Mouse (Mus musculus) kidney, embryonic 14.5 days (tissue): ENCODE data around the gene Ss18l1. TPM values are rescaled to one million over a fixed set of nuclear protein-coding genes. Genes with fewer than 3 reads are reported as not detected.

Experiments used
- ATAC-seq: fragments of 200-750 bp; cut with Nextera tagmentation; 2 replicates; pipeline ENCODE4 v1.8.0; 2017; ENCODE audit warnings: moderate number of reproducible peaks, mild to moderate bottlenecking, moderate TSS enrichment, moderate library complexity; ENCODE audit not compliant: low FRiP score, low TSS enrichment
- H3K27ac ChIP-seq: fragments of 300-500 bp; sonication (generic); 2 replicates; pipeline ENCODE4 v1.5.1; 2014; ENCODE audit warnings: low read depth, mild to moderate bottlenecking, low read length, moderate library complexity, mixed read lengths
- H3K27me3 ChIP-seq: fragments of 300-500 bp; sonication (generic); 2 replicates; pipeline ENCODE4 v1.6.1; 2014; ENCODE audit warnings: mild to moderate bottlenecking, low read length; ENCODE audit not compliant: control insufficient read depth, insufficient read depth
- H3K36me3 ChIP-seq: fragments of 300-500 bp; sonication (generic); 2 replicates; pipeline ENCODE4 v1.6.1; 2014; ENCODE audit warnings: low read length, mixed read lengths; ENCODE audit not compliant: control insufficient read depth, insufficient read depth
- H3K4me1 ChIP-seq: fragments of 300-500 bp; sonication (generic); 2 replicates; pipeline ENCODE4 v1.6.1; 2014; ENCODE audit warnings: low read length, mixed read lengths; ENCODE audit not compliant: control insufficient read depth, insufficient read depth
- H3K4me2 ChIP-seq: fragments of 300-500 bp; sonication (generic); replicated peaks from 2 replicates; pipeline ENCODE4 v1.6.1; 2014; ENCODE audit warnings: low read depth, mild to moderate bottlenecking, low read length
- H3K4me3 ChIP-seq: fragments of 300-500 bp; sonication (generic); 2 replicates; pipeline ENCODE4 v1.5.1; 2014; ENCODE audit warnings: mild to moderate bottlenecking, low read length
- H3K9ac ChIP-seq: fragments of 300-500 bp; sonication (generic); 2 replicates; pipeline ENCODE4 v1.6.1; 2014; ENCODE audit warnings: low read depth, mild to moderate bottlenecking, low read length, moderate library complexity
- H3K9me3 ChIP-seq: fragments of 300-500 bp; sonication (generic); 2 replicates; pipeline ENCODE4 v1.6.1; 2016; ENCODE audit warnings: low read length; ENCODE audit not compliant: control insufficient read depth
- WGBS: fragments of 180-500 bp; shearing (Covaris S2); extraction: QIAGEN DNeasy Blood & Tissue Kit; methylation state at CpG from one replicate; pipeline ENCODE4 v1.1.7; 2014; 5-methylcytosine and 5-hydroxymethylcytosine counted together
- polyA plus RNA-seq: library from polyadenylated mRNA; unstranded; fragments of >200 nt; fragmentation: Nextera tagmentation; extraction: Ambion mirVana; gene quantifications from 2 replicates; pipeline ENCODE4 v1.2.1, GENCODE M21; 2014

The Ss18l1 gene
- polyA plus RNA-seq, 1 experiment from 2014 or later = 6.9 TPM

DNA sequence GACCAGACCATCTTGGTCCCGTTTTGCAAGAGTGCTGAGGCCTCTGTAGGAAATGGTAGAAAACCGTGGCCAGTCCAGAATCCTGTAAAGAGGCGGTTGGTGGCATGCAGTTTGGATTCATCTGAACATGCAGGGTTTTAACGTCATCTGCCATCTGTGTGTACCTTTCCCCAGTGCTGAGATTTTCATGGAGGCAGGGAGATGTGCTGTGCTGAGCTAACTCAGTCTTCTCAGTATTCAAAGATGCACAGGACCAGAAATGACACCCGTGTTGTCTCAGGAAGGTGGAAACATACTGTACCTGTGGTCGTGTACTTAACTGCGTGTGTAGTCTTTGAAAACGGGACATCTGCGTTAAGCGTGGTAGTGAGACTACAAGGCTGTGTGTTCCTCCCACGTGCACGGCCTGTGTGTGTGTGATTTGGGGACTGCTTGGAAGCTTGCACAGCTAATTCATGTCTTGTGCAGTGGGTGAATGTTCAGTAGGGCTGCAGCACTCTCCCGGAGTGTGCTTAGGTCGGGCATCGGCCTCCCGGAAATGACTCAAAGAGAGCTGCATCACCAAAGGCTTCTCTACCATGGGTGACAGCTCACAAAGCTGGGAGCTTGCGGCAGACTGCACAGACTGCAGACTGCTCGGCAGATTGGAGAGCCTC, 5.8 kb downstream of the Ss18l1 start:
- ATAC-seq = no peak
- Histone ChIP-seq H3K27me3 (no peaks in the 10 kb centered on the region), H3K4me1 (peaks cover 8% of the 10 kb centered on the region; the same call in 1 of the 2 replicates), H3K4me3 (no peak overlapping the region), H3K36me3 (peaks cover 2% of the 10 kb centered on the region; the same call in 1 of the 2 replicates), H3K4me2 (no peak overlapping the region), H3K9ac (no peak overlapping the region), H3K27ac (no peak overlapping the region), H3K9me3 (no peaks in the 10 kb centered on the region)
- WGBS = 93% methylated on average over 18 of the region's 18 CpGs

- H3K9me3 ChIP-seq = no peaks in the 10 kb centered on the region
- H3K36me3 ChIP-seq = peaks cover 24% of the 10 kb centered on the region; the same call in 1 of the 2 replicates
- H3K4me2 ChIP-seq = no peak overlapping the region
- ATAC-seq = peak; percentile 60
- H3K4me3 ChIP-seq = no peak overlapping the region
- H3K27me3 ChIP-seq = no peaks in the 10 kb centered on the region
- H3K9ac ChIP-seq = no peak overlapping the region
- WGBS = 25% methylated on average over 5 of the region's 5 CpGs
- H3K4me1 ChIP-seq = no peaks in the 10 kb centered on the region
- H3K27ac ChIP-seq = no peak overlapping the region
These were observed 8.7 kb downstream of the Ss18l1 start for GRCm38 (mm10) chr2:180050986-180051385.

GRCm38 (mm10) chr2:180051986-180052733, 9.9 kb downstream of the Ss18l1 start:
- Histone ChIP-seq H3K4me1 (no peaks in the 10 kb centered on the region), H3K9me3 (no peaks in the 10 kb centered on the region), H3K36me3 (peaks cover 34% of the 10 kb centered on the region), H3K9ac (no peak overlapping the region), H3K4me3 (no peak overlapping the region), H3K4me2 (no peak overlapping the region), H3K27me3 (no peaks in the 10 kb centered on the region), H3K27ac (no peak overlapping the region)
- ATAC-seq = no peak
- WGBS = 87% methylated on average over 14 of the region's 14 CpGs

DNA sequence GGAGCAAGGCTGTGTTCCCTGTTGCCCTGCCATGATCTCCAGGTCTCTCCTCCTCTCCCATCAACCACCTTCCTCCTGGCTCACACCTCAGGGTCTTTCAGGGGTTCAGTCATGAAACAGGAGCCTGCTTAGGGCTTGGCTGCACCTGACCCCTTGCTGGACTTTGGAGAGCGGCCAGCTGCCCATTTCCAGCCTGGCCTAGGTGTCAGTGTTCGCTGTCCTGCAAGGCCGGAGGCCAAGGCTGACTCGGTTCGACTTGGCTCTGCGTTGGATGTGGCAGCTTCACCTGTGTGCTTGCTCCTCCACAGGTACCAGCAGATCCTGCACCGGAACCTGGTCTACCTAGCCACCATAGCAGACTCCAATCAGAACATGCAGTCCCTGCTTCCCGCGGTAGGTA, 10.7 kb downstream of the Ss18l1 start:
- H3K27me3 ChIP-seq = no peaks in the 10 kb centered on the region
- no peak overlapping the region for H3K27ac ChIP-seq
- no peak overlapping the region for H3K9ac ChIP-seq
- no peak overlapping the region for H3K4me2 ChIP-seq
- 95% methylated on average over 9 of the region's 9 CpGs for WGBS
- no peak for ATAC-seq
- peaks cover 43% of the 10 kb centered on the region for H3K36me3 ChIP-seq
- H3K4me1 ChIP-seq = no peaks in the 10 kb centered on the region
- H3K4me3 ChIP-seq = no peak overlapping the region
- no peaks in the 10 kb centered on the region for H3K9me3 ChIP-seq

DNA sequence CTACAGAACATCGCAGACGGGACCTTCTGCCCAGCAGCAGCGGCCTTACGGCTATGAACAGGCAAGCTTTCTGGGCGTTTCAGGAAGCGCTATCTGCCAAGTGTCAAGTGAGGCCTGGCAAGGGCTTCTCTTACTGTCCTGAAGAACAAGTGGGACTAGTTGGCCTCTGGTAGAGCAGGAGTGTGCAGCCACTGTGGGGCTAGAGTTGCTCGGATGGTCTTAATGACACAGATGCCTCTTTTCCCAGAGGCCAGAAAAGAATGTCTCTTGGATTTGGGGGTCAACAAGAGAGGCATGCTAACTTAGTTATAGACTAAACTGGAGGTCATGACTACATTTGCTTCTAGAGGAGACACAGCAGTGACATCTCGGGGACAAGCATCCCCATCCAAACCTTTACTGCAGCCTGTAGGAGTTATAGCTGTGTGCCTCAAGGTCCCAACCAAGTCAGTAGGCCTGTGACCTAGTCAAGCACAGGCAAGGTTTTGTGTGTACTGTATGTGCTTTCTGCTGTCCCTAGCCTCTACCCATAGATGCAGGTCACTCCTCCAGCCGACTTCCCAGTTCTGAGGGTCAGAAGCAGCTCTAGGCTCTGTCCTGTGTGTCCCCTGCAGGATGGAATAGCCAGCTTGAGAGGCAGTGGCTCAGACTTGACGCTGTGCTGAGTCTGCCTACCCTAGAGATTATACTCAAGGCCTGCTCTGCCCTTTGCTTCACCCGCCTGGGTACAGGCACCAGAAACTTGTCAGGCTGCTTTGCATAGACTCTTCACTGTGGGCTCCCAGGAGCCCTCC, 21.2 kb downstream of the Ss18l1 start:
- H3K27me3 ChIP-seq = no peaks in the 10 kb centered on the region
- no peak overlapping the region for H3K4me3 ChIP-seq
- H3K36me3 ChIP-seq = peaks cover 54% of the 10 kb centered on the region
- H3K9me3 ChIP-seq = no peaks in the 10 kb centered on the region
- no peak overlapping the region for H3K4me2 ChIP-seq
- H3K9ac ChIP-seq = no peak overlapping the region
- no peak for ATAC-seq
- no peak overlapping the region for H3K27ac ChIP-seq
- 96% methylated on average over 11 of the region's 11 CpGs for WGBS
- no peaks in the 10 kb centered on the region for H3K4me1 ChIP-seq

DNA sequence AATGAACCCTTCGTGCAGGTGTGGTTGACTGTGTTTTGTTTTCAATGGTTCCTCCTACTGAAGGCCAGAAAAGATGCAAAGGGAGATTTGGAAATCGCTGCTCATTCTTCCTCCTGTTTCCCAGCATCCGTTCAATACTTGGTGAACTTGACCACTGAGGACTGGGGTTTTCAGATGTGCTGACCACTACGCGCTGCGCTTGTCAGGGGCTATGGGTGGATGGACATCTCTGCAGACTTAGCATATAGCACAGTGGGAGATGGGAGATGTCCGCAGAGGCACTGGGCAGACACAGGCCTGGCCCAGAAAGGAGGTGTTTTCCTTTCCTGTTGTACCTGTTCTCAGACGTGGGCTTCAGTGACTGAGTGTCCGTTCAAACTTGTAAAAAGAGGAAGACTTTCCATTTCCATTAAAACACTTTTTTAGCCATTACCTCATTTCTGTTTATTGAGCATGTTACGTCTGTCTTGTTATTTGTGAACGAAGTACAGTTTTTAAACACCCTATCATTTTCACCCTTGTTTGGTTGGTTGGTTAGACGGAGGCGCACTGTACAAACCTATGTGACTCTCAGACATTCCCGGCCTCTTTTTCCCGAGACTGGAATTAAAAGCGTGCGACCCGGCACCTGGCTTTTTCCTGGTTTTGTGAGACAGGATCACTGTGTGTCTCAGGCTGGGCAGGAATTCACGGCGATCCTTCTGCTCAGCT, 27.6 kb downstream of the Ss18l1 start:
- Histone ChIP-seq H3K9ac (peak overlapping the region; percentile 71), H3K27me3 (no peaks in the 10 kb centered on the region), H3K4me3 (peak overlapping the region; percentile 68), H3K27ac (peak overlapping the region; percentile 67), H3K4me2 (peak overlapping the region; percentile 86), H3K36me3 (peaks cover 12% of the 10 kb centered on the region), H3K9me3 (no peaks in the 10 kb centered on the region), H3K4me1 (peaks cover 7% of the 10 kb centered on the region)
- ATAC-seq = peak; percentile 72
- 34% methylated on average over 20 of the region's 20 CpGs for WGBS

DNA sequence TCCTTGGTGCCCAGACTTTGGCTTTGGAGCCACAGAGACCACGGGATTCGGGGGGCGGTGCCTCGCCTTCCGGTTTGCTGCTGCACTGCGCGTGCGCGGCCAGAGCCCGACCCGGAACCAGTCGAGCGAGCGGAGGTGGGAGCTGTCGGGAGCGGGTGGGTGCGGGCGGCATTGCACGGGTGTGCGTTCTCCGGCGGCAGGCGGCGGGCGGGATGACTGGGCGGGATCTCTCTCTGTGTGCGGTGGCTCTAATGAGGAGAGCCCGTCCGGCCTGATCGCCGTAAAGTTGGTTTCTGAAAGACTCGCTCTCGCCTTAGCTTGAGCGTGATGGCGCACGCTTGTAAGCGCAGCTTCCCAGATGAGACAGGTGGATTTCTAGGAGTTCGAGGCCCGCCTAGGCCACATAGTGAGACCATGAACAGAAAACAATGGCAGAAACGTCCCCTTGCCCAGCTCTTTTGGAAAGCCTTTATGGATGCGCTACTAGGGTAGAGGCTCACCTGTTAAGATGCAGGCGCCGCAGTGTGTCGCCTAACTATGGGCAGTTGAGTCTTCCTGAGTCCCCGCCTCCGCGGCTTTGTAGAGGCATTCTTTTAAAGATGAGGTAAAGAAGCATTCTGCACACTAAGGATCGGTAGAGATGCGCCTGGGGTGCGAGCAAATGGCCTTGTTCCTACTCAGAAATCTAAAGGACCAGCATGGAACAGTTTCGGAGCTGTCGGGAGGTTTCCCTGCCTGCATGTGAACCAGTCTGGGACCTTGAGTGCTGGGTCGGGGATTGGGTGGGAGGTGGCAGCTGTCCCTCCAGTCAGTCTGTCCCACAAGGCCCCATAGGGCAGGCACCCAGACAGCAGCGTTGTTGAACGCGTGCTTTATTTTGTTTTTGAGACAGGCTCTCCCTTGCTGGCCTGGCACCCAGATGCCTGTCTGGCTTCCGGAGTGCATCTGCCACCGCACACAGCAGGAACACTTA, 28.5 kb downstream of the Ss18l1 start, which contains the start of gene Mtg2:
Gene Mtg2, plus strand, starts transcription at position 108 of the 973 bp plus-strand sequence.
- H3K36me3 ChIP-seq = peaks cover 12% of the 10 kb centered on the region
- peak within 1 kb of the TSS; percentile 86 for H3K4me2 ChIP-seq
- peak; percentile 97 for ATAC-seq
- 7% methylated on average over 58 of the region's 58 CpGs for WGBS
- H3K4me3 ChIP-seq = peak within 1 kb of the TSS; percentile 68
- peaks cover 7% of the 10 kb centered on the region for H3K4me1 ChIP-seq
- no peaks in the 10 kb centered on the region for H3K27me3 ChIP-seq
- H3K9me3 ChIP-seq = no peaks in the 10 kb centered on the region
- H3K27ac ChIP-seq = peak within 1 kb of the TSS; percentile 67
- H3K9ac ChIP-seq = peak within 1 kb of the TSS; percentile 71

DNA sequence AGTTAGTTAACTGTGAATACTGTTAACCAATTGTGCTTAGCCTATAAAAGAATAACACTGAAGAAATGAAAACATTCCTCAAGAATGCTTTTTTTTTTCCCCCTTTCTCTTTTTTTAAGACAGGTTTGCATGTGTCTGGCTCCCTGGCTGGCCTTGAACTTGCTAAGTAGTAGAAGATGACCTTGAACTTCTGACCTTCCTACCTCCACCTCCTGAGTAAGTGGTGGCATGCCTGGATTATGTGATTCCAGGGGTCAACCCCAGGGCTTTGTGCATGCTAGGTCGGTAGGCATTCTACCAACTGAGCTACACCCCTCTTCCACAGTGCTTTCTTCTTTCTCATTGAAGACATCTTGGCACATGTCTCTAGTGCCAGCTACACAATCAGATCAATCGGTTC, 29.4 kb downstream of the Ss18l1 start:
- WGBS = 86% methylated on average over 2 of the region's 2 CpGs
- no peaks in the 10 kb centered on the region for H3K9me3 ChIP-seq
- no peak overlapping the region for H3K4me3 ChIP-seq
- ATAC-seq = no peak
- H3K27ac ChIP-seq = no peak overlapping the region
- no peak overlapping the region for H3K4me2 ChIP-seq
- H3K36me3 ChIP-seq = peaks cover 12% of the 10 kb centered on the region
- peaks cover 7% of the 10 kb centered on the region for H3K4me1 ChIP-seq
- H3K9ac ChIP-seq = peak overlapping the region; percentile 71; the same call in 1 of the 2 replicates
- H3K27me3 ChIP-seq = no peaks in the 10 kb centered on the region
